Mouse (Mus musculus) heart, embryonic 11.5 days (tissue): ENCODE results near the gene Kcnh6. TPM values are rescaled to one million over a fixed set of nuclear protein-coding genes. Genes with fewer than 3 reads are reported as not detected.

Experiments
- ATAC-seq: fragments of 200-750 bp; cut with Nextera tagmentation; replicated peaks from 2 replicates; pipeline ENCODE4 v1.8.0; 2017; ENCODE audit warnings: moderate library complexity; ENCODE audit not compliant: insufficient number of reproducible peaks, low FRiP score, low TSS enrichment
- H3K27ac ChIP-seq: fragments of 300-500 bp; sonication (generic); 2 replicates; pipeline ENCODE4 v1.5.1; 2014; ENCODE audit warnings: mild to moderate bottlenecking, low read depth, low read length
- H3K27me3 ChIP-seq: fragments of 300-500 bp; sonication (generic); 2 replicates; pipeline ENCODE4 v1.6.1; 2014; ENCODE audit warnings: mild to moderate bottlenecking, low read length, mixed read lengths; ENCODE audit not compliant: control insufficient read depth, insufficient read depth
- H3K36me3 ChIP-seq: fragments of 300-500 bp; sonication (generic); 2 replicates; pipeline ENCODE4 v1.6.1; 2014; ENCODE audit warnings: mild to moderate bottlenecking, low read length, moderate library complexity, mixed read lengths; ENCODE audit not compliant: control insufficient read depth, insufficient read depth
- H3K4me1 ChIP-seq: fragments of 300-500 bp; sonication (generic); 2 replicates; pipeline ENCODE4 v1.6.1; 2014; ENCODE audit warnings: low read length; ENCODE audit not compliant: control insufficient read depth, insufficient read depth
- H3K4me2 ChIP-seq: fragments of 300-500 bp; sonication (generic); 2 replicates; pipeline ENCODE4 v1.6.1; 2014; ENCODE audit warnings: mild to moderate bottlenecking, moderate library complexity
- H3K4me3 ChIP-seq: fragments of 300-500 bp; sonication (generic); 2 replicates; pipeline ENCODE4 v1.5.1; 2014; ENCODE audit warnings: low read depth, low read length
- H3K9ac ChIP-seq: fragments of 300-500 bp; sonication (generic); 2 replicates; pipeline ENCODE4 v1.6.1; 2014; ENCODE audit warnings: mild to moderate bottlenecking, low read depth, low read length, moderate library complexity
- H3K9me3 ChIP-seq: fragments of 300-500 bp; sonication (generic); replicated peaks from 2 replicates; pipeline ENCODE4 v1.6.1; 2016; ENCODE audit warnings: low read length; ENCODE audit not compliant: control insufficient read depth
- WGBS: fragments of 180-500 bp; shearing (Covaris S2); extraction: QIAGEN DNeasy Blood & Tissue Kit; methylation state at CpG from one replicate; pipeline ENCODE4 v1.1.7; 2014; ENCODE audit not compliant: insufficient replicate concordance; 5-methylcytosine and 5-hydroxymethylcytosine counted together
- polyA plus RNA-seq: library from polyadenylated mRNA; unstranded; fragments of >200 nt; fragmentation: Nextera tagmentation; extraction: Ambion mirVana; gene quantifications from 2 replicates; pipeline ENCODE4 v1.2.1, GENCODE M21; 2014

Gene Kcnh6
- polyA plus RNA-seq, 1 experiment from 2014 or later, result 0.40 TPM

DNA sequence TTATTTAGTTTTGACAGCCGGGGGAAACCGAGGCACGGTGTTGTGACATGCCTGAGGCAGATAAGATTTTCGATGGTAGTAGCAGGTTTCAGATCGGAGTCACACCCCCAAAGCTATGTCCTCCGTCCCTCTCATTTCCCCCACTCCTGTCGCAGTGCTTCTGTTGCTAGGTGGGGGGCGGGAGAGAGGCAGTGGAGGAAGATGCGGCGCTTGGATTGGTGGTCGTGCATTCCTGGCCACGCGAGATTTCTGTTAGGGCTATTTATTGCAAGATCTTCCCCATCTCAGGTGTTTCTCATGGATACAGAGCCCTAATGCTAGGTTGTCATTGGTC is 29.5 kb downstream of the Kcnh6 start:
- no peaks in the 10 kb centered on the region for H3K36me3 ChIP-seq

DNA sequence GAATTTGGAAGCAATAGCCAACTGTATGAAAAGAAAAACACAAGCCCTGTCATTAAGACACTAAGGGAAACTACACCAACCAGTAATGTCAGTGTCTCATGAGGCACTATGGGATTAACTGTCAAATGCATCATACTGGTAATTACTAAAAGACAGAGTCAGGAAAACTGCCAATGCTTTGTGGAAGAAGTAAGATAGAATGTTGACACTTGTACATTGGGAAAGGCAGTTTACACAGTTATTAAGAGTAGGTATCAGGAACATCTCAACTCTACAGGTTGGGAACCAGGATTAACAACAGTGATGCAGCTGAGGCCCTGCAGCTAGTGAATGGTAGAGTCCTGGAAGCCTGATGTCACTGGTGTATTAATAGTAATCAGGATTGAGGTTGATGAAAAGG is 36.4 kb downstream of the Kcnh6 start:
- Histone ChIP-seq H3K4me3 (no peak overlapping the region), H3K9ac (no peak overlapping the region), H3K9me3 (no peaks in the 10 kb centered on the region), H3K4me1 (no peaks in the 10 kb centered on the region), H3K36me3 (peaks cover 12% of the 10 kb centered on the region; the same call in 1 of the 2 replicates), H3K27ac (no peak overlapping the region), H3K4me2 (no peak overlapping the region), H3K27me3 (no peaks in the 10 kb centered on the region)
- no peak for ATAC-seq

More for the DNA sequence above, 29.5 kb downstream of the Kcnh6 start:
- Histone ChIP-seq H3K4me3 (peak overlapping the region; percentile 100), H3K4me1 (peaks cover 11% of the 10 kb centered on the region), H3K4me2 (peak overlapping the region; percentile 92), H3K27ac (peak overlapping the region; percentile 93), H3K27me3 (no peaks in the 10 kb centered on the region), H3K9ac (peak overlapping the region; percentile 90), H3K9me3 (no peaks in the 10 kb centered on the region)
- ATAC-seq, result no peak
- WGBS, result under 1% methylated on average over 13 of the region's 13 CpGs

DNA sequence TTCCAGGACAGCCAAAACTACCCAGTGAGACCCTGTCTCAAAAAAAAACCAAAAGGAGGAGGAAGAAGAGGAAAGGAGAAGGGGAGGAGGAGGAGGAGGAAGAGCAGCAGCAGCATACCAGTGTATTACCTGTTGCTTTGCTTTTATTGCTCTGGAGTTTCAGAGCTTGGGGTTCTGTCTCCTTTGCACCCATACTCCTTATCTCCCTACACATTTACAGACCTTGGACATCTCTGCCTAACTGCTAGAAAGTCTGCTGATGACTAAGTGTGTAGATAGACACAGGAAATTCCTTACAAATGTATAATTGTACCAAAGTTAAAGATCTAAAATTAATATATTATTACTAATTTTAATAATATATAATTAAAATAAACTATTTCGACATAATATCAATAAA is 37.3 kb downstream of the Kcnh6 start:
- H3K9me3 ChIP-seq, result no peaks in the 10 kb centered on the region
- H3K9ac ChIP-seq, result no peak overlapping the region
- peaks cover 12% of the 10 kb centered on the region; the same call in 1 of the 2 replicates for H3K36me3 ChIP-seq
- no peak overlapping the region for H3K27ac ChIP-seq
- ATAC-seq, result no peak
- H3K27me3 ChIP-seq, result no peaks in the 10 kb centered on the region
- H3K4me1 ChIP-seq, result no peaks in the 10 kb centered on the region
- no peak overlapping the region for H3K4me2 ChIP-seq
- 90% methylated on average over 1 of the region's 1 CpGs for WGBS
- H3K4me3 ChIP-seq, result no peak overlapping the region

DNA sequence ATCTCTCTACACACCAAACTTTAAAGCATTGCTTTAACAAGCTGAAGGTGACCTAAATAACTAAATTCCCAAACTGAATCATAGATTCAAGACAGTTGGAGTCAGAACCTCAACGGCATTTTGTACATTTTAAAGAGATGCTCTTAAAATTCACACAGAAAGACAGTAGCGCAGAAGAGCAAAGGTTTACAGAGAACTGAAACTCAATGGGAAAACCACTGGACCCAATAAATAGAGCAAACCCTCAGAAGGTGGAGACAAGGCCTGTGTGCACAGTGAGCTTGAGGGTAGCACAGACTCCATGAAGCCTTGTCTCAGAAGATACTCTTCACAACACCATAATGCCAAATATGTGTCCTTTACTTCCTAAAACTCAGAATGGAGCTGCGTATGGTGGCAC is 37.9 kb downstream of the Kcnh6 start:
- H3K9me3 ChIP-seq, result no peaks in the 10 kb centered on the region
- no peak overlapping the region for H3K9ac ChIP-seq
- H3K4me3 ChIP-seq, result no peak overlapping the region
- H3K4me1 ChIP-seq, result no peaks in the 10 kb centered on the region
- no peak for ATAC-seq
- 92% methylated on average over 3 of the region's 3 CpGs for WGBS
- no peaks in the 10 kb centered on the region for H3K27me3 ChIP-seq
- H3K27ac ChIP-seq, result no peak overlapping the region
- H3K4me2 ChIP-seq, result no peak overlapping the region
- H3K36me3 ChIP-seq, result peaks cover 13% of the 10 kb centered on the region

DNA sequence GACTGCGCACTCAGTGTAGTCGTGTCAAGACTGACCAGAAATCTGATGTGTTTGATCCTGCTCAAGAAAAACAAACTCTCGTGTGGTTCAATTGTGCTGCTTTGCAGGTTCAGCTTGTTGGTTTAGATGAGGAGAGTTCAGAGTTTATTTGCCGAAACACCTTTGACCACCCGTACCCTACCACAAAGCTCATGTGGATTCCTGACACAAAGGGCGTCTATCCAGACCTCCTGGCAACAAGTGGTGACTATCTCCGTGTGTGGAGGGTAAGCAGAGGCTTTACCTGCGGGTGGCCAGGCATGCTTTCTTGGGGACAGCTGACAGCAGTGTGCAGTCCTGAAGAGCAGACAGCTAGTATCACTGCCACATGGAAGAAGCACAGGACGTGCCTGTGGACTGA is 38.7 kb downstream of the Kcnh6 start:
- WGBS, result 85% methylated on average over 9 of the region's 9 CpGs
- Histone ChIP-seq H3K27me3 (no peaks in the 10 kb centered on the region), H3K36me3 (peaks cover 18% of the 10 kb centered on the region), H3K4me1 (no peaks in the 10 kb centered on the region), H3K9me3 (no peaks in the 10 kb centered on the region), H3K9ac (no peak overlapping the region), H3K27ac (no peak overlapping the region), H3K4me3 (no peak overlapping the region), H3K4me2 (no peak overlapping the region)
- no peak for ATAC-seq

DNA sequence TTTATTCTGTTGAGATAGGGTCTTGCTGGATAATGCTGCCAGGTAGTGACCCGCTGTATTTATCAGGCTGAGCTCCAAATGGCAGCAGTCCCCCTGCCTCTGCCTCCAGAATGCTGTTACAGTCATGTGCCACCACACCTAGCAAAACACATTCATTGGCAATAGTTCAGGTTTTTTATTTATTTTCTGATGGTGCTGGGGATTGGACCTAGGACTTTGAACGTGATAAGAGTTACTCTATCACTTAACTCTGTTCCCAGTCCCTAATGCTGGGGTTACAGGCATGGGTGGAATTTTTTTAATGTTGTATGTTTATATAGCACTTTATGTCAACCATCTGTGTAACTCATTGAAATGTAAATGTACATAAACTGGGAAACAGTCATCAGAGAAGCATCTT is 46.0 kb downstream of the Kcnh6 start:
- no peak for ATAC-seq
- H3K4me2 ChIP-seq, result no peak overlapping the region
- H3K27me3 ChIP-seq, result no peaks in the 10 kb centered on the region
- no peaks in the 10 kb centered on the region for H3K4me1 ChIP-seq
- H3K27ac ChIP-seq, result no peak overlapping the region
- 91% methylated on average over 2 of the region's 2 CpGs for WGBS
- no peaks in the 10 kb centered on the region for H3K9me3 ChIP-seq
- no peak overlapping the region for H3K9ac ChIP-seq
- H3K4me3 ChIP-seq, result no peak overlapping the region
- H3K36me3 ChIP-seq, result peaks cover 47% of the 10 kb centered on the region

DNA sequence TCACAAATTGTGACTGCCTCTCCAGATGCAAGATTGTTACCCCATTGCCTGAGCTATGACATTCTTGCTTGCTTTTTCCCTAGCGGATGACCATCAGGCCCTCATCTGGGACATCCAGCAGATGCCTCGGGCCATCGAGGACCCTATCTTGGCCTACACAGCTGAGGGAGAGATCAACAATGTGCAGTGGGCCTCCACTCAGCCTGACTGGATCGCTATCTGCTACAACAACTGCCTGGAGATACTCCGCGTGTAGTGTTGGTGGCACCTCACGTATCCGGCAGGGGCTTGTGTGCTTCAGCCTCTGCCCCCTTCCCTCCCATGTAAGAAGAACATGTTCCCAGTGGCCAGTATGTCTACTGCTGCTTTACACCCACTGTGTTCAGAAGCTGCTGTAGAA is 46.7 kb downstream of the Kcnh6 start:
- H3K9me3 ChIP-seq, result no peaks in the 10 kb centered on the region
- H3K27me3 ChIP-seq, result no peaks in the 10 kb centered on the region
- H3K36me3 ChIP-seq, result peaks cover 48% of the 10 kb centered on the region
- H3K4me1 ChIP-seq, result no peaks in the 10 kb centered on the region
- no peak for ATAC-seq
- H3K4me3 ChIP-seq, result no peak overlapping the region
- no peak overlapping the region for H3K9ac ChIP-seq
- whole genome bisulfite sequencing, result 92% methylated on average over 8 of the region's 8 CpGs
- no peak overlapping the region for H3K27ac ChIP-seq
- no peak overlapping the region for H3K4me2 ChIP-seq

DNA sequence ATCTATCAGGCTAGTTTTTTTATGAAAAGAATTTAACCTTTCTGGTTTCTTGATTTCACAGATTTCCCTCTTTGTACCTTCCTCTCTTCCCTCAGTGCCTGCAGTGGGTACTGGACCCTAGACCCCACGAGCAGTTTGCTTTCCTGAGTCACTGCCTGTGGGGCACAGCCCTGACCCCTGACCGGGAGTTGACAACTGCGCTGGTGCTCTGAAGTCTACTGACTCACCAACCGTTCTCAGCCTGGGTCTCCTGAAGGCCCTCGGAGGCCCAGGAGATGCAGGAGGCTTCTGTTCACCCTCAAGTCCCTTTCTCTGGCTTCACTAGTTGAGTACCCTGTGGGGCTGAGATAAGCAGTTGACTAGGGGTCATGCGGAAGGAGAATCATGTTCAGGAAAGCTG is 47.4 kb downstream of the Kcnh6 start:
- WGBS, result 82% methylated on average over 6 of the region's 6 CpGs
- Histone ChIP-seq H3K9me3 (no peaks in the 10 kb centered on the region), H3K4me3 (no peak overlapping the region), H3K4me1 (no peaks in the 10 kb centered on the region), H3K27ac (no peak overlapping the region), H3K9ac (no peak overlapping the region), H3K36me3 (peaks cover 54% of the 10 kb centered on the region), H3K27me3 (no peaks in the 10 kb centered on the region), H3K4me2 (no peak overlapping the region)
- no peak for ATAC-seq

DNA sequence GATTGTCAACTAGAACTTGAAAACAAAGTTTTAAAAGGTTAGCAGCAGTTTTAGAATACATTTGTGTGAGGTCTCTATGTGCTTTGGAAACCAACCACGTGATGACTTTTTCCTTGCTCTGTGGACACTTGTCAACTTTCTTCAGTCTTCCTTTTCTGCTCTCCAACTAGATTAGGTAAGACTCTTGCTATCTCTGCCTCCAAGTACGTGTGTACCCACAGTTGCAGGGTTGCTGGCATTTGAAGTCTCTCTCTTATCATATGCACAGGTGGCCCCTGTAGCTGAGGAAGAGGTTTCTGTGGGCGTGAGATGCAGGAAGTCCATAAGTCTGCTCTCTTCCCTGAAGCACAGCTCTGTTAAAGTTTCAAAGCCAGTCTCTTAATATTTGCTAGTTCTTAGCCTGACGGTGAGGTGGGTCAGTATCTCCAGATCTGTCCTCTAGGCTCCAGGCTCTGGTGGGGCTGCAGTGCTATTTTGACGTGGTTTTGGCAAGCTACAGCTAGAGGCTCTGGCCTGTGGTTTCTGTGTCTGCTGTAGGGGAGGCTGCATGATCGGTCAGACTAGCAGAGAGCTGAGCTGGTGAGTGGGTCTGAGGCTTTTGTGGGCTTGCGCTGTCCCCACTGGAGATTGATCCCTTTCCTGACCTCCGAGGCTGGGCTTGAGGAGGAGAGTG is 49.0 kb downstream of the Kcnh6 start:
- Histone ChIP-seq H3K27me3 (no peaks in the 10 kb centered on the region), H3K4me1 (no peaks in the 10 kb centered on the region), H3K27ac (no peak overlapping the region), H3K4me3 (no peak overlapping the region), H3K9me3 (no peaks in the 10 kb centered on the region), H3K36me3 (peaks cover 45% of the 10 kb centered on the region), H3K4me2 (no peak overlapping the region), H3K9ac (no peak overlapping the region)
- 80% methylated on average over 8 of the region's 8 CpGs for WGBS
- no peak for ATAC-seq
